Mouse (Mus musculus) CH12.LX (cell line): ENCODE data around the gene Epb41l3. TPM values are rescaled to one million over a fixed set of nuclear protein-coding genes. Genes with fewer than 3 reads are reported as not detected.

ENCODE experiments used
- DNase-seq: peaks from one replicate; pipeline ENCODE4 v3.0.0-alpha.2; 2013; ENCODE audit errors: extremely low read depth
- H3K27ac ChIP-seq: 2 replicates; pipeline ENCODE4 v1.5.1; 2012; ENCODE audit warnings: low read depth, mild to moderate bottlenecking, control low read depth, moderate library complexity; ENCODE audit not compliant: insufficient read depth
- H3K27me3 ChIP-seq: replicated peaks from 2 replicates; pipeline ENCODE3; 2012; ENCODE audit warnings: inconsistent platforms
- H3K36me3 ChIP-seq, 2 experiments: replicated peaks in 1 of 2; 2 replicates each; pipeline versions ENCODE3 to v1.6.1; 2012; ENCODE audit warnings: inconsistent platforms in 1 of 2, low read length in 1 of 2, mild to moderate bottlenecking in 1 of 2, mixed read lengths in 1 of 2, moderate library complexity in 1 of 2; ENCODE audit not compliant: control insufficient read depth in 1 of 2, insufficient read depth in 1 of 2
- H3K4me1 ChIP-seq, 2 experiments: 2 replicates each; pipeline ENCODE4 v1.6.1; 2012; ENCODE audit warnings: inconsistent platforms in 1 of 2, moderate library complexity in 1 of 2; ENCODE audit not compliant: insufficient read depth in 2 of 2, control insufficient read depth in 1 of 2
- H3K4me2 ChIP-seq: 2 replicates; pipeline ENCODE4 v1.6.1; 2012; ENCODE audit warnings: low read depth, mild to moderate bottlenecking, control low read depth; ENCODE audit not compliant: poor library complexity, insufficient read depth, severe bottlenecking
- H3K4me3 ChIP-seq, 3 experiments: fragments of 150-350 bp in 1 of 3; sonication (generic) in 1 of 3; replicated peaks in 1 of 3; 2 replicates each; pipeline versions ENCODE3 to v1.5.1; 2011 to 2012; ENCODE audit warnings: low read depth in 2 of 3, low read length in 2 of 3, mild to moderate bottlenecking in 2 of 3, moderate library complexity in 2 of 3, control low read depth in 1 of 3, improper control_type of control experiment in 1 of 3, inconsistent platforms in 1 of 3, mixed read lengths in 1 of 3; ENCODE audit not compliant: poor library complexity in 1 of 3
- H3K79me2 ChIP-seq: replicated peaks from 2 replicates; pipeline ENCODE4 v1.6.1; 2012; ENCODE audit warnings: mild to moderate bottlenecking, moderate library complexity; ENCODE audit not compliant: control insufficient read depth, poor library complexity, insufficient read depth, severe bottlenecking; ENCODE audit errors: extremely low read depth
- H3K9ac ChIP-seq: 2 replicates; pipeline ENCODE4 v1.6.1; 2012; ENCODE audit warnings: low read depth, mild to moderate bottlenecking, control low read depth, moderate library complexity; ENCODE audit not compliant: insufficient read depth
- H3K9me3 ChIP-seq: replicated peaks from 2 replicates; pipeline ENCODE3; 2012; ENCODE audit warnings: low read length, inconsistent platforms, mixed read lengths
- BHLHE40 ChIP-seq: IDR thresholded peaks from 2 replicates; pipeline ENCODE4 v1.6.1; 2011; ENCODE audit warnings: mild to moderate bottlenecking, low read depth, low read length, improper control_type of control experiment
- CHD2 ChIP-seq: IDR thresholded peaks from 2 replicates; pipeline ENCODE4 v1.6.1; 2011; ENCODE audit warnings: low read length, improper control_type of control experiment
- E2F4 ChIP-seq: IDR thresholded peaks from 2 replicates; pipeline ENCODE4 v1.6.1; 2011; ENCODE audit warnings: low read depth, low read length, improper control_type of control experiment; ENCODE audit not compliant: insufficient replicate concordance
- EP300 ChIP-seq: IDR thresholded peaks from 2 replicates; pipeline ENCODE4 v1.6.1; 2011; ENCODE audit warnings: low read length, improper control_type of control experiment
- ETS1 ChIP-seq: conservative IDR thresholded peaks from 2 replicates; pipeline ENCODE4 v1.6.1; 2012; ENCODE audit warnings: low read depth, mild to moderate bottlenecking, inconsistent platforms, low read length, improper control_type of control experiment, moderate library complexity
- GABPA ChIP-seq: IDR thresholded peaks from 2 replicates; pipeline ENCODE4 v1.6.1; 2012; ENCODE audit warnings: low read depth, low read length, improper control_type of control experiment, inconsistent platforms; ENCODE audit not compliant: insufficient replicate concordance
- HCFC1 ChIP-seq: IDR thresholded peaks from 2 replicates; pipeline ENCODE4 v1.6.1; 2012; ENCODE audit warnings: low read depth, mild to moderate bottlenecking, inconsistent platforms, low read length, improper control_type of control experiment
- IRF4 ChIP-seq: IDR thresholded peaks from 2 replicates; pipeline ENCODE4 v1.6.1; 2014; ENCODE audit warnings: low read depth, mild to moderate bottlenecking, inconsistent platforms, low read length, improper control_type of control experiment
- JUN ChIP-seq: IDR thresholded peaks from 2 replicates; pipeline ENCODE4 v1.6.1; 2011; ENCODE audit warnings: low read depth, mild to moderate bottlenecking, low read length, improper control_type of control experiment, moderate library complexity; ENCODE audit not compliant: insufficient read depth
- KAT2A ChIP-seq: IDR thresholded peaks from 2 replicates; pipeline ENCODE4 v1.6.1; 2012; ENCODE audit warnings: low read length, improper control_type of control experiment, inconsistent platforms; ENCODE audit not compliant: insufficient replicate concordance
- MAFK ChIP-seq: IDR thresholded peaks from 2 replicates; pipeline ENCODE4 v1.6.1; 2011; ENCODE audit warnings: low read length, improper control_type of control experiment; ENCODE audit not compliant: insufficient replicate concordance
- MAX ChIP-seq: IDR thresholded peaks from 2 replicates; pipeline ENCODE4 v1.6.1; 2011; ENCODE audit warnings: low read length, improper control_type of control experiment
- MAZ ChIP-seq: IDR thresholded peaks from 2 replicates; pipeline ENCODE4 v1.6.1; 2012; ENCODE audit warnings: low read depth, mild to moderate bottlenecking, inconsistent platforms, low read length, improper control_type of control experiment, moderate library complexity
- MEF2A ChIP-seq: IDR thresholded peaks from 2 replicates; pipeline ENCODE4 v1.6.1; 2014; ENCODE audit warnings: low read depth, mild to moderate bottlenecking, inconsistent platforms, low read length, improper control_type of control experiment, borderline replicate concordance
- MXI1 ChIP-seq: IDR thresholded peaks from 2 replicates; pipeline ENCODE4 v1.6.1; 2011; ENCODE audit warnings: mild to moderate bottlenecking, low read depth, low read length, improper control_type of control experiment
- PAX5 ChIP-seq: IDR thresholded peaks from 2 replicates; pipeline ENCODE4 v1.6.1; 2012; ENCODE audit warnings: low read length, inconsistent platforms, mixed read lengths
- POLR2A ChIP-seq: IDR thresholded peaks from 2 replicates; pipeline ENCODE4 v1.6.1; 2011; ENCODE audit warnings: low read depth, mild to moderate bottlenecking, improper control_type of control experiment, low read length
- POLR2AphosphoS2 ChIP-seq: IDR thresholded peaks from 2 replicates; pipeline ENCODE4 v1.6.1; 2011; ENCODE audit warnings: low read depth, low read length, improper control_type of control experiment
- SIN3A ChIP-seq: IDR thresholded peaks from 2 replicates; pipeline ENCODE4 v1.6.1; 2012; ENCODE audit warnings: low read length, improper control_type of control experiment, inconsistent platforms
- SMC3 ChIP-seq: IDR thresholded peaks from 2 replicates; pipeline ENCODE4 v1.6.1; 2011; ENCODE audit warnings: low read depth, low read length, improper control_type of control experiment
- TBP ChIP-seq: conservative IDR thresholded peaks from 2 replicates; pipeline ENCODE4 v1.6.1; 2011; ENCODE audit warnings: low read depth, low read length, improper control_type of control experiment
- TCF12 ChIP-seq: IDR thresholded peaks from 2 replicates; pipeline ENCODE4 v1.6.1; 2014; ENCODE audit warnings: low read depth, mild to moderate bottlenecking, inconsistent platforms, low read length, improper control_type of control experiment
- USF1 ChIP-seq: IDR thresholded peaks from 2 replicates; pipeline ENCODE4 v1.6.1; 2014; ENCODE audit warnings: low read depth, mild to moderate bottlenecking, inconsistent platforms, low read length, improper control_type of control experiment
- ZC3H11A ChIP-seq: IDR thresholded peaks from 2 replicates; pipeline ENCODE4 v1.6.1; 2012; ENCODE audit warnings: low read depth, mild to moderate bottlenecking, inconsistent platforms, low read length, improper control_type of control experiment
- ZMIZ1 ChIP-seq: IDR thresholded peaks from 2 replicates; pipeline ENCODE4 v1.6.1; 2012; ENCODE audit warnings: low read depth, mild to moderate bottlenecking, inconsistent platforms, low read length, improper control_type of control experiment
- ZNF384 ChIP-seq: IDR thresholded peaks from 2 replicates; pipeline ENCODE4 v1.6.1; 2012; ENCODE audit warnings: low read depth, low read length, improper control_type of control experiment, inconsistent platforms
- dilution Hi-C: fragments of 300-500 bp; cut with MboI; formaldehyde crosslinking; loops from 2 replicates; pipeline ENCODE4 v1.14.3; 2020; ENCODE audit warnings: low sequenced_read_pairs; ENCODE audit not compliant: extremely low pct_unique_long_range_greater_than_20kb, extremely low pct_ligation_motif_present
- in situ Hi-C: fragments of 300-500 bp; cut with MboI; formaldehyde crosslinking; loops from 3 replicates; pipeline ENCODE4 v1.14.3; 2019; ENCODE audit warnings: low sequenced_read_pairs, low pct_ligation_motif_present, low pct_unique_long_range_greater_than_20kb, mixed read lengths
- polyA plus RNA-seq: library from polyadenylated mRNA; unstranded; fragments of >175 nt; gene quantifications from 2 replicates; pipeline ENCODE4 v1.2.1, GENCODE M21; 2012; ENCODE audit warnings: low read depth; ENCODE audit not compliant: insufficient read length
- total RNA-seq, 2 experiments: library from RNA; depleted of rRNA; stranded (reverse); fragments of 300-350 nt in 1 of 2; fragments of >200 nt in 1 of 2; gene quantifications; 2 replicates each; pipeline ENCODE4 v1.2.3; 2012 to 2014

Epb41l3 gene
- total and polyA plus RNA-seq, 3 experiments, result not detected

- no peak for TF ChIP-seq MAZ
- no peak for TF ChIP-seq KAT2A
- no peak for TF ChIP-seq HCFC1
- no peak for TF ChIP-seq SMC3
- TF ChIP-seq PAX5, result no peak
- TF ChIP-seq ZNF384, result no peak
- no peak for TF ChIP-seq MAX
- TF ChIP-seq MAFK, result no peak
- TF ChIP-seq POLR2AphosphoS2, result no peak
- TF ChIP-seq IRF4, result no peak
- TF ChIP-seq USF1, result no peak
- no peak for TF ChIP-seq BHLHE40
- TF ChIP-seq TBP, result no peak
- TF ChIP-seq JUN, result no peak
- TF ChIP-seq SIN3A, result no peak
- no peak for DNase-seq
- no peak overlapping the region for H3K4me2 ChIP-seq
- no peaks in the 10 kb centered on the region for H3K4me1 ChIP-seq
- H3K27me3 ChIP-seq, result no peaks in the 10 kb centered on the region
- in situ Hi-C loops, result no loop called here
- dilution Hi-C loops, result no loop called here
- peaks cover 35% of the 10 kb centered on the region for H3K9me3 ChIP-seq
- no peaks in the 10 kb centered on the region for H3K36me3 ChIP-seq
- H3K4me3 ChIP-seq, result no peak overlapping the region
- no peak overlapping the region for H3K9ac ChIP-seq
- H3K79me2 ChIP-seq, result no peaks in the 10 kb centered on the region
- H3K27ac ChIP-seq, result no peak overlapping the region
Observed at GRCm38 (mm10) chr17:69109216-69109615, 33.7 kb downstream of the Epb41l3 start.

GRCm38 (mm10) chr17:69112232-69112631 lies 36.7 kb downstream of the Epb41l3 start:
- H3K4me3 ChIP-seq, result no peak overlapping the region
- no peak overlapping the region for H3K9ac ChIP-seq
- H3K27ac ChIP-seq, result no peak overlapping the region
- no peaks in the 10 kb centered on the region for H3K36me3 ChIP-seq
- no peak overlapping the region for H3K4me2 ChIP-seq
- H3K27me3 ChIP-seq, result no peaks in the 10 kb centered on the region
- H3K4me1 ChIP-seq, result no peaks in the 10 kb centered on the region
- dilution Hi-C loops, result no loop called here
- H3K9me3 ChIP-seq, result peaks cover 34% of the 10 kb centered on the region
- no peak for DNase-seq
- no peaks in the 10 kb centered on the region for H3K79me2 ChIP-seq
- no peak for TF ChIP-seq POLR2A
- TF ChIP-seq MEF2A, result no peak
- no peak for TF ChIP-seq MAZ
- no peak for TF ChIP-seq E2F4
- TF ChIP-seq TCF12, result no peak
- no peak for TF ChIP-seq POLR2AphosphoS2
- no peak for TF ChIP-seq CHD2
- TF ChIP-seq ZMIZ1, result no peak
- no peak for TF ChIP-seq ZNF384
- no peak for TF ChIP-seq KAT2A
- TF ChIP-seq IRF4, result no peak
- no peak for TF ChIP-seq MXI1
- no peak for TF ChIP-seq ZC3H11A
- TF ChIP-seq EP300, result no peak
- TF ChIP-seq MAX, result no peak
- no peak for TF ChIP-seq ETS1
- no peak for TF ChIP-seq GABPA
- TF ChIP-seq BHLHE40, result no peak
- in situ Hi-C loops, result no loop called here
